Mouse (Mus musculus): ENCODE data around the gene Nfxl1.

The Nfxl1 gene

GRCm38 (mm10) chr5:72503531-72504523, 55.7 kb downstream of the Nfxl1 start, which contains the start of gene Corin:
Corin (minus strand) TSS chr5:72504473.
- in situ Hi-C loops (cut with MboI; ENCODE audit: low pct_unique_long_range_greater_than_20kb in 1 of 2, low sequenced_read_pairs in 2 of 2, unreplicated experiment in 1 of 2), result no loop called here

DNA sequence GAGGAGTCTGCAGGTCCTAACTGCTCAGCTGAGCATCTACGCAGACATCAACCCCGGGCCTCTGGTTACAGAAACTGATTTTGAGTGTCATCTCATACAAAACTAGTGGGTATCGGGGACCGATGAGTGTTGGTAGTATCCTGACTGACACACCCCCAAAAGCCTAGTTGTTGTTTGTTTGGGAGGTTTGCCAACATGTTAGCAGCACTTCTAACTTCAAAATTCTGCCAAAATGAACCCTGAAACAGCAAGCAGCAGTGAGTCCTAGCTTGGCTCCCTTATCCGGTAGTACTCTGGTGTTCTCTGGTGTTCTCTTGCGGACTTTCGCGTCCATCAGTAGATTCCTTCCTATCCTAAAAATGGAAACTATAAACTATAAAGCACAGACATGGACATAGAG, 56.7 kb downstream of the Nfxl1 start:
- in situ Hi-C loops (cut with MboI; ENCODE audit: low pct_unique_long_range_greater_than_20kb in 1 of 2, low sequenced_read_pairs in 2 of 2, unreplicated experiment in 1 of 2), result no loop called here

GRCm38 (mm10) chr5:72501763-72502162, 57.7 kb downstream of the Nfxl1 start:
- in situ Hi-C loops (cut with MboI; ENCODE audit: low pct_unique_long_range_greater_than_20kb in 1 of 2, low sequenced_read_pairs in 2 of 2, unreplicated experiment in 1 of 2), result no loop called here

DNA sequence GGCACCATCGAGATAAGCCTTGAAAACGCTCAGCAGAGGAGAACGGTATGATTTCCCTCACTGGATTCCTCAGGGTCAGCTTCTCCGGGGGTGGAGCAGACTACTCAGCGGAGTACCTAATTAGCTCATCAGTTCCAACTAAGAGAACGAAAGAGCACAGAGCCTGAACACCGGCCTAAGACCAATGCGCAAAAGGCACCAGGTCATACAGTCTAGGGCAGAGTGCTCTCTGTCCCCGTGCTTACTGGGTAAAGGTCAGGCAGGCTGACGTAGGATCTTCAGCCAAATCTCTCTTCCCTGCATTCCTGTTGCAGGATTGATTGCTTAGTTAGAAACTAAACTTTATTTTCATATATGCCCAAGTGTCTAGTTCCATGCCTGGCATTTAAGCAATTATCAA, 61.2 kb downstream of the Nfxl1 start:
- in situ Hi-C loops (cut with MboI; ENCODE audit: low pct_unique_long_range_greater_than_20kb in 1 of 2, low sequenced_read_pairs in 2 of 2, unreplicated experiment in 1 of 2), result no loop called here

- in situ Hi-C loops (cut with MboI; ENCODE audit: low pct_unique_long_range_greater_than_20kb in 1 of 2, low sequenced_read_pairs in 2 of 2, unreplicated experiment in 1 of 2), result no loop called here
These were observed 62.7 kb downstream of the Nfxl1 start for GRCm38 (mm10) chr5:72496756-72497155.

DNA sequence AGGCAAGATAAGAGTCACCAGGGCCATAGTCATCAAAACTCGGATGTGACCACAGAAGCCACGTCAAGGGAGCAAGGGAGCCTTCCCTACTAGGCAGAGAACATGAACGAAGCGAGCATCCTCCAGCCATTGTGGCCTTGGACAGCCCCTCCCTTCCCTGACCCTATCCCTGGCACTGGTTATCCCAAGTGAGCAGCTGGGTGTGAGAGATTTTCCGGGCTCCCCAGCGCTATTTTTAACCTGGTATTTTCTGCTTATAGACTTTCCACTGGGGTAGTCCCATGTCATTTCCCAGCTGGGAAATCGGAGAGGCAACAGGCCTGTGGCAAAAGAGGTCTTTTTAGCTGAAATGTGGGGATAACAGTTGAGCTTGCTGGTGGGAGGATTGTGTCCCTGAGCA, 65.6 kb downstream of the Nfxl1 start:
- in situ Hi-C loops (cut with MboI; ENCODE audit: low pct_unique_long_range_greater_than_20kb in 1 of 2, low sequenced_read_pairs in 2 of 2, unreplicated experiment in 1 of 2), result no loop called here

GRCm38 (mm10) chr5:72491232-72491631, 68.3 kb downstream of the Nfxl1 start:
- in situ Hi-C loops (cut with MboI; ENCODE audit: low pct_unique_long_range_greater_than_20kb in 1 of 2, low sequenced_read_pairs in 2 of 2, unreplicated experiment in 1 of 2), result no loop called here

GRCm38 (mm10) chr5:72480456-72480855, 79.0 kb downstream of the Nfxl1 start:
- in situ Hi-C loops (cut with MboI; ENCODE audit: low pct_unique_long_range_greater_than_20kb in 1 of 2, low sequenced_read_pairs in 2 of 2, unreplicated experiment in 1 of 2), result no loop called here

GRCm38 (mm10) chr5:72472317-72473009, 87.0 kb downstream of the Nfxl1 start:
- in situ Hi-C loops (cut with MboI; ENCODE audit: low pct_unique_long_range_greater_than_20kb in 1 of 2, low sequenced_read_pairs in 2 of 2, unreplicated experiment in 1 of 2), result no loop called here

GRCm38 (mm10) chr5:72471746-72472145, 87.7 kb downstream of the Nfxl1 start:
- in situ Hi-C loops (cut with MboI; ENCODE audit: low pct_unique_long_range_greater_than_20kb in 1 of 2, low sequenced_read_pairs in 2 of 2, unreplicated experiment in 1 of 2), result no loop called here

DNA sequence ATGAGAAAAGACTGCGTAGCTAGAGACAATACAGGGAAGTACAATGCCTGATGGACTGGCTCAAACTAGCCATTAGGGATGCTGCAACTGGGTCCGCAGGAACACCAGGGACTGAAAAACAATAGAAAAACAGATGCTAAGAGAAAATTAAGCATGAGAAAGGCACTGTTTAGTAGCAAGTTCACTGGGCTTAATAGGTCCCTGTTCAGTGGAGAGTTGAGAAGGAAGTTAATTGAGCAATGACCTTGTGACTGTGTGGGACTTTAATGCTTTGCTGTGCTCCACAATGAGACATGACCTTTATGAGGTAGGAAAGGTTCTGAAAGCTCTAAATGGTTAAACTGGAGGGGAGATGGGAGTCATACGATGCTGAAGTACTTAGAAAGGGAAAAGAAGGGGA, 94.6 kb downstream of the Nfxl1 start:
- in situ Hi-C loops (cut with MboI; ENCODE audit: low pct_unique_long_range_greater_than_20kb in 1 of 2, low sequenced_read_pairs in 2 of 2, unreplicated experiment in 1 of 2), result no loop called here
